Mouse (Mus musculus) cerebellum, adult 9-10 months (tissue): Measurements from ENCODE around the gene Polg2.
"Not testable (repeated sequence)": the region's sequence is repeated elsewhere in the genome, so short reads cannot be mapped to it uniquely, and the experiment has no call there.

Experiments used
- DNase-seq: peaks from one replicate; pipeline ENCODE4 v3.0.0; 2022

Polg2 gene

DNA sequence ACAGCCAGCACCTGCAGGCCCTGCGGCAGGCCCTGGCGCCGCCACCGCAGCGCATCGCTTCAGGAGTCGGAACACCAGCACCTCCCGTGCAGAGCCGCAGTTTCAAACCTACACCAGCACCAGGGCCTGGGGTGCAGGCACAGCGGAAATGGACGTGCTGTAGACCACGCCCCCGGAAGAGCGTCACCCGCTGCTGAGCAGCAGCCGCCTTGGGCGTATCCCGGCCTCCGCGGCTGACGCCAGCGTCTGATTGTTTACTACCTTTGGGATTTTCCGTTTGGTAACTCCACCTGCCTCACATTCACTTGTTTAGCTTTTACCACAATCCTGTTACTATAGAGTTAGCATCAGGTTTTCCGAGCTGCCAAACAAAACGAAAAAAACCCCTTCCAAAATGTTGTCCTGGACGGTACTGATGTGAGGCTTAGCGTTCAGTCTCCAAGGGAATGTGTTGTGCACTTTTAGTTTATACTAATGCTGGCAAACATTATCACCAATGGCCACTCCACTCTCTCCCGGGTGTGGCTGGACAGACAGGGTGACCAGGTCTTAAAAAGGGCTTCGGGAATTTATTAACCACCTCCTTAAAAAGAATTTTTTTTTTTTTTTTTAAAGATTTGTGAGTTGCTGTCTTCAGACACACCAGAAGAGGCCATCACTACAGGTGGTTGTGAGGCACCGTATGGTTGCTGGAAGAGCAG is at the start of gene Polg2:
Gene Polg2 (minus strand): TSS at position 150 of the 701 bp plus-strand sequence.
- DNase-seq, result peak; percentile 86

DNA sequence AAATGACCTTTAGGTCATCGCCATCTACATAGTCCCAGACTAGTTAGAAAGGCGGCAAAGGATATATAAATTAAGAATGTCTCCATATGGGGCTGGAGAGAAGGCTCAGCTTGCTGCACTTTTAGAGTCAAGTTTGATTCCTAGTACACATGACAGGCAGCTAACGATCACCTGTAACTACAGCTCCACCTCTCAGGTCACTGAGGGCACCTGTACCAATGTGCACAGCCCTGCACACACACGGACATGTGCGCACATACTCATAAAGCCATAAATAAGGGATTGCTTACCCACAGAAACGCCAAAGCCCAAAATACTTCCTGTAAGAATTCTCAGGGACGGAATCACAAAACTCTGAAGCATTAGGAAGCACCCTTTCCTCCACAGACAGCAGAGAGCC is 48.7 kb upstream of the Polg2 start:
- no peak for DNase-seq

DNA sequence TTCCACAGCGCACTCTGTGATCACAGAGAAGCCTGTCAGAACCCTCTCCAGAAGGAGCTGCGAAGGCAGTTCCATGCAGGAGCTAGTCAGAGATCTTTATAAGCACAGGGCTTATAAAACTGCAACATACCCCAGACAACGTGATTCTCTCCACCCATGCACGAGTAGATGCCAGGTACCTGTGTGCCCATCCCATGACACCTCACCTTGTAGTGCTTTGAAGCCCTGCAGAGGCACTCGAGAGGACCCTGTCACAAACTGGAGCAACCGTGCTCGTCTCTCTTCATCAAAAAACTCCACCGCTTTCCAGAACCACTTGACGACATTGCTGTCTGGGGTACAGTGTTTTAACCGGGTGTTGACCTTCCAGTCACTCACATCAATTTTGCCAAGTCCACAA is 45.1 kb upstream of the Polg2 start:
- DNase-seq, result no peak

GRCm38 (mm10) chr11:106823741-106824140 is 44.4 kb upstream of the Polg2 start:
- no peak for DNase-seq

DNA sequence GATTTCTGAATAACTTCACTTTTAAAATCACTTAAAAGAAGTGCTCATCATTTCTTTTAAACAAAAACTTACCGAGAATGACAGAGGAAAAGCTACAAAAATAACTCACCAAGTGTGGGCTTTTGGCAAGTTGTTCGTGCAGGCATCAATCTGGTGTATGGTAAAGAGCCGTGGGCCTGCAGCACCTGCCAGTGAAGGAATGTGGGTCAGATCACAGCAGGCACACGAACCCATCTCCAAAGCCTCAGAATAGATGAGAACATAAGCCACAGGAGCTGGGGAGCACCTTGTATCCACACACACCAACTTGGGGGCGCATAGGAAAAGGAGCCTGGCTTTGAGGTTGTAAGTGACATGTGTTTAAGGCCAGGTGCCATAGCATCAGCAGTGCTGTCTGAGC is 43.6 kb upstream of the Polg2 start:
- peak; percentile 98 for DNase-seq

GRCm38 (mm10) chr11:106822491-106822890 is 43.2 kb upstream of the Polg2 start:
- DNase-seq, result no peak

- DNase-seq, result peak; percentile 61
These were observed 42.1 kb upstream of the Polg2 start for GRCm38 (mm10) chr11:106821397-106821796.

DNA sequence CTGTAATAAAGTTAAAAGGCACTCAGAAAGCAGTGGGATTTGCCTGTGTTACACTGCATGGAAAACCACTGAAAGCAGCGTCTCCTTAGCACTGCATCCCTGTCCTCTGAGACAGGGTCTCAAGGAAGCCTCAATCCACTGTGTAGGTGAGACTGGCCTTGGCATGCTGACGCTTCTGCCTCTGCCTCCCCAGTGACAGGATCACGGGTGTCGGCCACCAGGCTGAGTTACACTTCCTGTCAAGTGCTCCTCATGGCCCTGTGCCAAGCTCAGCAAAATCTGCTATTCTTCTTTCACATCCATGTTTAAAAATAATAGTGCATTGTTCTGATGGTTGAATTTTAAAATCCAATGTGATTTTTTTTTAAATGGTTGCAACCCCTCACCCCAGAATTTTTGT is 41.6 kb upstream of the Polg2 start:
- peak; percentile 71 for DNase-seq

DNA sequence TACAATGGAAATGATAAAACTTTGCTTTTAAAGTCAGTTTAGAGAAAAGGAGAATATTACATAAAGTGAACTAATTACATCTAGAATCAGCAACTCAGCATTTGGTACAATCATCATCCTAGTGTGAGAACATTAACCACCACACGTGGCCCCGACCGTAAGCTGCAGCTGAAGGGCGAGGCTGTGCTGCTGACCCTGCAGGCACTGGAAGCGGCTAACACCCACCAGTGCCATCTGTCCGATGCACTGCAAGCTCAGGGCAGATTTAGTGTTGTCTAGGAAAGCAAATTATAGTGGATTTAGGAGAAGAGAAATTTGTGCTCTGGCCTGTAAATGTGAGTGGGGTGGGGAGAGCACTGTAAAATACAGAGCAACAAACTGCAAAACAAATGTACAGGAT is 40.9 kb upstream of the Polg2 start:
- peak; percentile 66 for DNase-seq

- peak; percentile 62 for DNase-seq
These were observed 40.3 kb upstream of the Polg2 start for GRCm38 (mm10) chr11:106819595-106819994.

GRCm38 (mm10) chr11:106818341-106818740 is 39.0 kb upstream of the Polg2 start:
- DNase-seq, result peak; percentile 60

GRCm38 (mm10) chr11:106817808-106818207 is 38.5 kb upstream of the Polg2 start:
- DNase-seq, result peak; percentile 91

DNA sequence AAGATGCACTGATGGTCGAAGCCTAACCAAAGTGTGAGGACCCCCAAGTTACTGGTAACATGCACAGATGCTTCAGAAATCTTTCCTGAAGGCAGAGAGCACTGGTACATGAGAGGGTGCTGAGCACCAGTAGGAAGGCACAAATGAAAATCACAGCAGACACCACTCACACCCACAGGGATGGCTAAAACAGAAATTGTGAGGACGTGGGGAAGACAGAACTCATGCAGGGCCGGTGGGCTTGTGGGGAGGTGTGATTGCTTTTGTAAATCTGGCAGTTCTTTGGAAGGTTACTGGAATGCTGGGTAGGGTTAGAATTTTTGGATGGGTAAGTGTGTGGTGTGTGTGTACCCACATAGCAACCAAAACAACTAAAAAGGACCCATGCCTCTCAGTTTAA is 37.8 kb upstream of the Polg2 start:
- DNase-seq, result peak; percentile 58

- no peak for DNase-seq
These were observed 37.0 kb upstream of the Polg2 start for GRCm38 (mm10) chr11:106816316-106816715.

- DNase-seq, result no peak
These were observed 36.4 kb upstream of the Polg2 start for GRCm38 (mm10) chr11:106815761-106816160.

- DNase-seq, result no peak
These were observed 36.0 kb upstream of the Polg2 start for GRCm38 (mm10) chr11:106815331-106815730.

GRCm38 (mm10) chr11:106814601-106815320 is 35.4 kb upstream of the Polg2 start:
- DNase-seq, result peak; percentile 97

DNA sequence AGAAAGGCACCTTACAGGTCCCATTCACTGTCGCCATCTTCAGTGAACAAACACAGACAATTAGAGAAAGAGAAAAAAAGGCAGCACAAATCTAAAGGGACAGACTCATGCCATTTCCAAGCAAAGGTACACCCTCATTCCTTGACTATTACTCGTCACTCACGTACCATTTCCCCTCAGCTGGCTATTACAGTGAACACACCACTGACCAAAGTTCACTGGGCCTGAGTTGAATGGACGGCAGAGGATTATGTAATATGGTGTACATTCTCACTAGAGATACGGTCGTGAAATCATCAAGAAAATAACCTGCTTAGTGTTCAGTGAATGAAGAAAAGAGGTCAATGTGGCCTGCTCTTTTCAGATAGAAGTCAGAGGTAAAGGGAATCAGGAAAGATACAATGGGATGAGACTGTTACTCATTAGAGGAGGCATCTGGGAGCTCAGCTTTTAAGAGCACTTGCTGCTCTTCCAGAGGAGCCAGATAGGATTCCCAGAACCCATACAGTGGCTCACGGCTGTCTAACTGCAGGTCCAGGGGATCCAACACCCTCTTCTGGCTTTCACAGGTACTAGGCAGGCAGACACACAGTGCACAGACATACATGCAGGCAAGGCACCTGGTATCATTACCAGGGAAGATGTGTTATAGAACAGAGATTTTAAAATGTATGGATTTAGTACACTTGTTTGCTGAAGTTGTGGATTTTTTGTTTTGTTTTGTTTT is 33.2 kb upstream of the Polg2 start:
- no peak for DNase-seq

DNA sequence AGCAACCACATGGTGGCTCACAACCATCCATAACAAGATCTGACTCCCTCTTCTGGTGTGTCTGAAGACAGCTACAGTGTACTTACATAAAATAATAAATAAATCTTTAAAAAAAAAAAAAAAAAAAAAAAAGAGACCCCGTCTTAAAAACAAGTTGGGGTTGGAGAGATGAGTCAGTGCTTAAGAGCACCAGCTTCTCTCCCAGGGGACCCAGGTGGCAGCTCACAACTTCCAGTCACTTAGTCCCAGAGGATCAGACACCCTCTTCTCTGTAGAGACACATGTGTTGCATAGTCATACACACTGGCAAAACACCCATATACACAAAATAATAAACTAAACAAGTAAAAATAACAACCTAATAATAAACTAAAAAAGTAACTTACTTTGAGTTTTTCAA is 28.1 kb upstream of the Polg2 start:
- DNase-seq, result not testable (repeated sequence)

GRCm38 (mm10) chr11:106802069-106802627 is 22.8 kb upstream of the Polg2 start:
- DNase-seq, result no peak

DNA sequence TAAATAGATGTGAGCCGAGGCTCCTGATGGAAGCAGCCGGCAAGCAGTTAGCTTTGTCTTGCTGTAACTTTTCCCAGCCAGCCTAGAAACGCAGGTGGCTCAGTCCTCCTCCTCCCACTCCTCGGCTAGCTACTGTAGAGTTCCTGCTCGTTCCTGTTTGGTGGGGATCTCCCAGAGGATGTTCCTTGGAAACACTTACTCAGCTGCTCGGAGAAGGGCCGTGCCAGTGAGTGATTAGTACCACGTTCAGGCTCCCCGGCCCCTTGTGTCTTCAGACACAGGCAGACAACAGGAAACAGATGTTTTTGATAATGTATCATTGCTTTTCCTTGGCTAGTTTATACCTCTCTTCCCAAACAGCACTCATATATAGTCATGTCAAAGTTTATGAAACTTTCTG is 16.3 kb upstream of the Polg2 start:
- DNase-seq, result no peak

- no peak for DNase-seq
These were observed 14.5 kb upstream of the Polg2 start for GRCm38 (mm10) chr11:106793846-106794245.

DNA sequence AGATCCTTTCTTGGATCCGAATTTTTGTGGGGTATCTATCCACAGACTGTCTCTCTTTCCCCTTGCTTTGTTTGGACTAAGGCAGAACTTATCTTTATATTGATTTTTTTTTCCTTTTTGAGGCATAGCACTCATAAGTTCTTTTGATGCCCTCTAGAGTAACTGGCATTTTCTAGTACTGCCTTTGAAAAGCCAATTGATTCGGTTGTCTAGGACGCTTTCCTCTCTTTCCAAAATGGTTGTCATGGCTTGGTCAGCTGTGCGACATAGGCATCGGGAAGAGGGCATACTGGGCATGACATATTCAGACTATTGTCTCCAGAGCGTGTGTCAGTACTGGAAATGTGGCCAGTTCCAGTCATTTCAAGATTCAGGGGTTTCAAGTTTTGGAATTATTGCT is 10.3 kb upstream of the Polg2 start:
- DNase-seq, result no peak
